Mouse (Mus musculus) C2C12 (cell line): ENCODE measurements around the gene Lrrc63. TPM values are rescaled to one million over a fixed set of nuclear protein-coding genes. Genes with fewer than 3 reads are reported as not detected.
A peak's percentile ranks its signal among the peaks of the same experiment; 100 is the strongest.

Experiments
- H3K27me3 ChIP-seq: one replicate; pipeline ENCODE4 v1.6.1; 2011; ENCODE audit not compliant: control insufficient read depth, insufficient read depth, insufficient read length
- H3K36me3 ChIP-seq: one replicate; pipeline ENCODE4 v1.6.1; 2011; ENCODE audit not compliant: control insufficient read depth, insufficient read depth
- H3K4me3 ChIP-seq: one replicate; pipeline ENCODE4 v1.5.1; 2011; ENCODE audit warnings: mild to moderate bottlenecking, control low read depth; ENCODE audit not compliant: poor library complexity, insufficient read depth, severe bottlenecking
- H3K79me2 ChIP-seq: one replicate; pipeline ENCODE4 v1.6.1; 2011; ENCODE audit not compliant: control insufficient read depth, insufficient read depth
- H3K79me3 ChIP-seq: one replicate; pipeline ENCODE4 v1.6.1; 2011; ENCODE audit warnings: low read depth, control low read depth
- H3ac ChIP-seq: one replicate; pipeline ENCODE3; 2011; ENCODE audit warnings: low read depth; ENCODE audit not compliant: control insufficient read depth, insufficient read length
- CEBPB ChIP-seq: IDR thresholded peaks from one replicate; pipeline ENCODE4 v1.6.1; 2011; ENCODE audit warnings: low read depth, mild to moderate bottlenecking, control low read depth, moderate library complexity
- CTCF ChIP-seq: IDR thresholded peaks from one replicate; pipeline ENCODE4 v1.5.1; 2011; ENCODE audit not compliant: control insufficient read depth, insufficient read depth, insufficient read length
- FOSL1 ChIP-seq: IDR thresholded peaks from one replicate; pipeline ENCODE4 v1.8.0; 2011; ENCODE audit warnings: mild to moderate bottlenecking, low read length; ENCODE audit not compliant: poor library complexity, insufficient read depth, severe bottlenecking
- MAX ChIP-seq: IDR thresholded peaks from one replicate; pipeline ENCODE4 v1.6.1; 2011; ENCODE audit warnings: mild to moderate bottlenecking, control low read depth
- MYOD1 ChIP-seq: IDR thresholded peaks from one replicate; pipeline ENCODE4 v1.6.1; 2011; ENCODE audit warnings: low read depth; ENCODE audit not compliant: control insufficient read depth, insufficient read length
- MYOG ChIP-seq: IDR thresholded peaks from one replicate; pipeline ENCODE4 v1.6.1; 2011; ENCODE audit not compliant: control insufficient read depth, insufficient read length; ENCODE audit errors: extremely low read depth
- USF1 ChIP-seq: IDR thresholded peaks from one replicate; pipeline ENCODE4 v1.6.1; 2011; ENCODE audit warnings: low read depth, mild to moderate bottlenecking, control low read depth, moderate library complexity
- long read RNA-seq, 2 experiments: library from polyadenylated mRNA; unstranded; transcript quantifications; one replicate each; pipeline ENCODE4 v2.0.0; 2019 to 2020
- polyA plus RNA-seq: library from polyadenylated mRNA; unstranded; fragments of >200 nt; fragmentation: generic; extraction: Trizol; gene quantifications from one replicate; pipeline ENCODE4 v1.2.1, GENCODE M21; 2012; ENCODE audit warnings: missing spikeins

Lrrc63 gene
- not detected for polyA plus RNA-seq
- long read RNA-seq, experiment 1: 0 reads
- long read RNA-seq, experiment 2: 0 reads

- Histone ChIP-seq H3K36me3 (no peaks in the 10 kb centered on the region), H3K79me3 (no peaks in the 10 kb centered on the region), H3K27me3 (peaks cover 31% of the 10 kb centered on the region), H3K79me2 (no peaks in the 10 kb centered on the region), H3ac (peak within 1 kb of the TSS; percentile 10), H3K4me3 (no peak within 1 kb of the TSS)
- TF ChIP-seq USF1: no peak
These were observed at the start of gene Lrrc63, which contains the start of gene Lcp1 for GRCm38 (mm10) chr14:75130501-75131318. Gene Lrrc63 (minus strand): TSS chr14:75130881. Gene Lcp1 (plus strand): TSS chr14:75131101.

DNA sequence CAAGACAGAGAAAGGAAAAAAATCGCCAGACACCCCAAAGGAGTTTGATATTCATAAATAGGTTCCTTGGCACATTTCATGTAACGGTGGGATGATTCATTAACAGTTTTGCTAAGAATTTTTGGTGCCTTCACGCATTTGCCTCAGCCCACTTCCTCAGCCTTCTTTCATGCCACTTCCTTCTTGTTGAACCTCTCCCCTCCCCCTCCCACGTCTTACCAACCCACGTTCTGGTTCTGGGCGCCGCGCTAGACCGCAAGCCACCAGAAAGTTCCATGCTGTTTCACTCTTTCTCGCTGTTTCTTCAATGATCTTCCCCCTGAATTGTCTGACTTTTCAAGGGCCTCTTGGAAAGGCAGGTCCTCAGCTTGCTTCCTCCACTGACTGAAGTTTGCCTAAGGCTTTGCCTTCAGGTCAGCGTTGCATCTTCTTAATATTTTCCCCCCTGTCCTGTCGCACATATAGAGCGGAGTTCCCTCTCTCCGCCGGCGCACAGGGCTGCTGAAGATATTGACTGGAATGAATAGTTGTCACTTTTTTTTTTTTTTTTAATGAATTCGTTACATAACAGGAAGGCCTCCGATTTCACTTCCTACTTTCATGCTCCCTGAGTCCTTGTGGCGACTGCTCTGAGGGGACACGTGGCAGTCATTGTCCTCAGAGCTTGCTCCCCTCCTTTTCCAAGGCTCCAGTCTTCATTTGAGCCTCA, 48.7 kb upstream of the Lrrc63 start:
- Histone ChIP-seq H3ac (no peak overlapping the region), H3K79me2 (no peaks in the 10 kb centered on the region), H3K27me3 (peaks cover 4% of the 10 kb centered on the region), H3K36me3 (no peaks in the 10 kb centered on the region), H3K4me3 (no peak overlapping the region), H3K79me3 (no peaks in the 10 kb centered on the region)
- TF ChIP-seq FOSL1 (no peak), MYOD1 (no peak), CEBPB (no peak), CTCF (no peak), MAX (no peak), MYOG (no peak), USF1 (no peak)

DNA sequence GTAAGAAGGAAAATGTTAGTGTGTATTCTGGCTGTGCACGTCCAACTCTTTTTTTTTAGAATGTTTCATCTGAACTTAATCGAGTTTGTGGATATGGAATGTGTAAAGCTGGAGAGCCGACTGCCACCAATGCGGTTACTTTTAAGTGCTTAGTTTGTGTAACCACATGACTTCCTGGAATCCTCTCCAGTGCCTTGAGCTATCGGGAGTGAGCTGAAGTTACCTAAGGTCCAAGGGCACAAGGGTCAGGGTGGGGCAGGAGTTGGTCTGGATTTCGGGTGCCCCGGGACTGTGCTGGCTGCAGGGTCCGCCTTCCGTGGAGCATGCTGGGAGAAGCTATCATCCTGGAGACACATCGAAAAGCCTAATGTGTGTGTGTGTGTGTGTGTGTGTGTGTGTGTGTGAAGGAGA, 48.1 kb upstream of the Lrrc63 start:
- H3ac ChIP-seq: no peak overlapping the region
- H3K27me3 ChIP-seq: peaks cover 4% of the 10 kb centered on the region
- H3K4me3 ChIP-seq: no peak overlapping the region
- no peaks in the 10 kb centered on the region for H3K36me3 ChIP-seq
- TF ChIP-seq MYOG (no peak), FOSL1 (no peak), CTCF (no peak), MYOD1 (no peak)
- H3K79me3 ChIP-seq: no peaks in the 10 kb centered on the region
- no peaks in the 10 kb centered on the region for H3K79me2 ChIP-seq

DNA sequence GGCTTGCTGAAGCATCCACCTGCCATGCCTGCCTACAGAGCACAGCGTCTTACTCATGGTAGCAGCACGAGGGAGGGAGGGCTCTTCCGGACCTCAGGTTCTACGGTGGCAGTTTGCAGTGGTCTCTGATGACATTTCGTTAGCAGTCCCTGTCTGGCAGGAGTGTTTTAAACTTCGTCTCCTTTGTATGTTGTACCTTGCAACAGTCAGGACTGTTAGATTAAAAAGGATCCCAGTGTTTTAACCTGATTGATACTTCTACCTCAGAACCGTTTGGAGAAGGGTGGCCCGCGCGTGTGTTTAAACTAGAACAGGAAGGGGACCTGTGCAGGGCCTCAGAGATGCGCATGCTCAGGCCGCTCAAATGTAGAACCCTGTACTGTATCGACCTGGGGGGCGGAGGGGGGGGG, 47.7 kb upstream of the Lrrc63 start:
- Histone ChIP-seq H3K79me2 (no peaks in the 10 kb centered on the region), H3ac (no peak overlapping the region), H3K36me3 (no peaks in the 10 kb centered on the region), H3K4me3 (no peak overlapping the region), H3K79me3 (no peaks in the 10 kb centered on the region), H3K27me3 (peaks cover 4% of the 10 kb centered on the region)
- TF ChIP-seq MYOG: no peak
- no peak for TF ChIP-seq CEBPB
- TF ChIP-seq USF1: no peak
- TF ChIP-seq CTCF: no peak
- TF ChIP-seq MAX: no peak
- TF ChIP-seq MYOD1: no peak
- TF ChIP-seq FOSL1: no peak

GRCm38 (mm10) chr14:75177400-75177799, 46.7 kb upstream of the Lrrc63 start:
- no peaks in the 10 kb centered on the region for H3K36me3 ChIP-seq
- TF ChIP-seq MAX (no peak), USF1 (no peak), CEBPB (no peak)
- H3K79me2 ChIP-seq: no peaks in the 10 kb centered on the region
- H3K79me3 ChIP-seq: no peaks in the 10 kb centered on the region
- no peak overlapping the region for H3K4me3 ChIP-seq
- peaks cover 4% of the 10 kb centered on the region for H3K27me3 ChIP-seq
- H3ac ChIP-seq: no peak overlapping the region

DNA sequence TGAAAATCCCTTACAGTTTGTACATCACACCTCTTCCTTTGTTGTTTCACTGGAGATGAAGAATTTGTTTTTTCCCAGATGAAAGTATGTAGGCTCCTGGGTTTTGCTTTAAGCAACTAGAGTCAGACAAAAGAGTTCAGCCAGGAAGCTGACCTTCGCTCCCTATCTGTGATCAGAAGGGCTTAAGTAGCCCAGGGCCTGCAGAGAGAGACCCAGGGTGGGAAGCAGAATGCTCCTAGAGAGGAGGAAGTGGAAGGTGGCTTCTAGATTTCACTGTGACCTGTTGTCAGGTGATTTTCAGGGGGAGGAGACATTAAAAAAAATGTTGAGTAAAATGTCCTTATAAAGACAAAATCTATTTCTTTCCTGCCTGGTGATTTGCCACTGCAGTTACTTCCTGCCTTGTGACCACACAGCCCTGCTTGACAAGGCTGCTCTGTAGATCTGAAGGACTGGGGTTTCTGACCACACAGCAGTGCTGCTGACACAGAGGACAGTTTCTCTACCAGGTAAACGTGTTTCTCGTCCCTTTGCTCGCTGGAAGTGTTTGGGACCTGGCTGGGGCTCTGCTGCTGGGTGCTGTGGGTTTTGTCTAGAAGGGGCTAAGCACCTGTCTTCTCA, 45.9 kb upstream of the Lrrc63 start:
- Histone ChIP-seq H3K79me3 (no peaks in the 10 kb centered on the region), H3ac (no peak overlapping the region), H3K79me2 (no peaks in the 10 kb centered on the region), H3K36me3 (no peaks in the 10 kb centered on the region), H3K27me3 (peaks cover 4% of the 10 kb centered on the region), H3K4me3 (no peak overlapping the region)
- no peak for TF ChIP-seq USF1
- no peak for TF ChIP-seq CTCF
- TF ChIP-seq MAX: no peak
- TF ChIP-seq MYOD1: no peak
- no peak for TF ChIP-seq CEBPB
- TF ChIP-seq MYOG: no peak
